Mouse (Mus musculus): ENCODE measurements at regions not wholly inside any gene's neighbourhood (a gene's known extent, or its start where the extent isn't known, plus 50 kb on each side); places are given as distances from the start of the nearest gene placed in this dataset.

- no peak for DNase-seq
Observed at GRCm38 (mm10) chr15:56030007-56030406, 1447.4 kb downstream of the Slc22a22 start.

- no peak for DNase-seq
Observed at GRCm38 (mm10) chr15:56027197-56027818, 1450.1 kb downstream of the Slc22a22 start.

GRCm38 (mm10) chr15:56024705-56025104 is 1452.7 kb downstream of the Slc22a22 start:
- no peak for DNase-seq

GRCm38 (mm10) chr15:56023862-56024484 is 1453.5 kb downstream of the Slc22a22 start:
- DNase-seq: no peak

GRCm38 (mm10) chr15:56022315-56022714 is 1455.1 kb downstream of the Slc22a22 start:
- DNase-seq: no peak

GRCm38 (mm10) chr15:56018141-56018540 is 1459.3 kb downstream of the Slc22a22 start:
- no peak for DNase-seq

GRCm38 (mm10) chr15:56017561-56017960 is 1459.9 kb downstream of the Slc22a22 start:
- DNase-seq: no peak

GRCm38 (mm10) chr15:56016070-56016469 is 1461.4 kb downstream of the Slc22a22 start:
- no peak for DNase-seq

GRCm38 (mm10) chr15:56014059-56014620 is 1463.3 kb downstream of the Slc22a22 start:
- DNase-seq: no peak

- DNase-seq: no peak
Observed at GRCm38 (mm10) chr15:56008603-56009174, 1468.7 kb downstream of the Slc22a22 start.

- no peak for DNase-seq
Observed at GRCm38 (mm10) chr15:56007376-56007775, 1470.0 kb downstream of the Slc22a22 start.

GRCm38 (mm10) chr15:56005361-56005760 is 1472.1 kb downstream of the Slc22a22 start:
- no peak for DNase-seq

- no peak for DNase-seq
Observed at GRCm38 (mm10) chr15:56003921-56004320, 1473.5 kb downstream of the Slc22a22 start.

- no peak for DNase-seq
Observed at GRCm38 (mm10) chr15:55999605-56000004, 1477.8 kb downstream of the Slc22a22 start.

- no peak for DNase-seq
Observed at GRCm38 (mm10) chr15:55997977-55998376, 1479.4 kb downstream of the Slc22a22 start.

GRCm38 (mm10) chr15:55994680-55995079 is 1482.7 kb downstream of the Slc22a22 start:
- DNase-seq: no peak

GRCm38 (mm10) chr15:55975843-55976242 is 1501.6 kb downstream of the Slc22a22 start:
- no peak for DNase-seq

- no peak for DNase-seq
Observed at GRCm38 (mm10) chr15:55966780-55967179, 1510.6 kb downstream of the Slc22a22 start.

GRCm38 (mm10) chr15:55965296-55965695 is 1512.1 kb downstream of the Slc22a22 start:
- no peak for DNase-seq

GRCm38 (mm10) chr15:55962093-55962492 is 1515.3 kb downstream of the Slc22a22 start:
- no peak for DNase-seq
